Mouse (Mus musculus): ENCODE results near the gene Farp1. TPM values are rescaled to one million over a fixed set of nuclear protein-coding genes. Genes with fewer than 3 reads are reported as not detected.

Farp1 gene
- polyA plus RNA-seq, 1 experiment from 2014 or later, result 3.7 TPM

GRCm38 (mm10) chr14:121144496-121144895 is 109.5 kb downstream of the Farp1 start:
- WGBS (ENCODE audit: insufficient replicate concordance), result 48% methylated on average over 2 of the region's 2 CpGs
- peak overlapping the region; percentile 43; the same call in 1 of the 2 replicates for H3K4me2 ChIP-seq (ENCODE audit: low read depth, low read length)

GRCm38 (mm10) chr14:121145291-121145690 is 110.3 kb downstream of the Farp1 start:
- H3K4me3 ChIP-seq (ENCODE audit: low read depth, low read length), result peak overlapping the region; percentile 35
- no peak for ATAC-seq (ENCODE audit: low read depth)
- no peaks in the 10 kb centered on the region for H3K36me3 ChIP-seq (ENCODE audit: control insufficient read depth, insufficient read depth)
- H3K4me1 ChIP-seq (ENCODE audit: control insufficient read depth, low read depth, low read length), result peaks cover 12% of the 10 kb centered on the region
- whole genome bisulfite sequencing (ENCODE audit: insufficient replicate concordance), result 48% methylated on average over 3 of the region's 3 CpGs
- H3K27ac ChIP-seq (ENCODE audit: low read length), result peak overlapping the region; percentile 81
- peak overlapping the region; percentile 43 for H3K4me2 ChIP-seq (ENCODE audit: low read depth, low read length)
- no peaks in the 10 kb centered on the region for H3K27me3 ChIP-seq (ENCODE audit: control insufficient read depth, insufficient read depth, low read depth, low read length)
- no peak overlapping the region; the same call in 1 of the 2 replicates for H3K9ac ChIP-seq (ENCODE audit: low read depth, low read length)
- H3K9me3 ChIP-seq (replicated peaks; ENCODE audit: control insufficient read depth, low read length), result no peaks in the 10 kb centered on the region

More at GRCm38 (mm10) chr14:121144496-121144895, 109.5 kb downstream of the Farp1 start:
- H3K9ac ChIP-seq (ENCODE audit: low read depth, low read length), result no peak overlapping the region
- H3K9me3 ChIP-seq (replicated peaks; ENCODE audit: control insufficient read depth, low read length), result no peaks in the 10 kb centered on the region
- no peak for ATAC-seq (ENCODE audit: low read depth)
- no peak overlapping the region for H3K4me3 ChIP-seq (ENCODE audit: low read depth, low read length)
- H3K27me3 ChIP-seq (ENCODE audit: control insufficient read depth, insufficient read depth, low read depth, low read length), result no peaks in the 10 kb centered on the region
- 0 out of 2 replicates have a peak overlapping the region, but pooled peaks have one; percentile 11 for H3K27ac ChIP-seq (ENCODE audit: low read length)
- no peaks in the 10 kb centered on the region for H3K36me3 ChIP-seq (ENCODE audit: control insufficient read depth, insufficient read depth)
- peaks cover 12% of the 10 kb centered on the region for H3K4me1 ChIP-seq (ENCODE audit: control insufficient read depth, low read depth, low read length)

- peak; percentile 83 for ATAC-seq (ENCODE audit: low read depth)
- peak overlapping the region; percentile 81 for H3K27ac ChIP-seq (ENCODE audit: low read length)
- 18% methylated on average over 10 of the region's 10 CpGs for WGBS (ENCODE audit: insufficient replicate concordance)
- H3K27me3 ChIP-seq (ENCODE audit: control insufficient read depth, insufficient read depth, low read depth, low read length), result no peaks in the 10 kb centered on the region
- no peak overlapping the region; the same call in 1 of the 2 replicates for H3K9ac ChIP-seq (ENCODE audit: low read depth, low read length)
- no peaks in the 10 kb centered on the region for H3K36me3 ChIP-seq (ENCODE audit: control insufficient read depth, insufficient read depth)
- peak overlapping the region; percentile 43 for H3K4me2 ChIP-seq (ENCODE audit: low read depth, low read length)
- H3K4me1 ChIP-seq (ENCODE audit: control insufficient read depth, low read depth, low read length), result peaks cover 12% of the 10 kb centered on the region
- no peaks in the 10 kb centered on the region for H3K9me3 ChIP-seq (replicated peaks; ENCODE audit: control insufficient read depth, low read length)
- H3K4me3 ChIP-seq (ENCODE audit: low read depth, low read length), result peak overlapping the region; percentile 35
These were observed 110.7 kb downstream of the Farp1 start for GRCm38 (mm10) chr14:121145698-121146097.

- H3K4me1 ChIP-seq (ENCODE audit: control insufficient read depth, low read depth, low read length), result peaks cover 12% of the 10 kb centered on the region
- 0 out of 2 replicates have a peak overlapping the region, but pooled peaks have one; percentile 7 for H3K4me2 ChIP-seq (ENCODE audit: low read depth, low read length)
- H3K9me3 ChIP-seq (replicated peaks; ENCODE audit: control insufficient read depth, low read length), result no peaks in the 10 kb centered on the region
- H3K27ac ChIP-seq (ENCODE audit: low read length), result peak overlapping the region; percentile 62; the same call in 1 of the 2 replicates
- H3K4me3 ChIP-seq (ENCODE audit: low read depth, low read length), result no peak overlapping the region
- ATAC-seq (ENCODE audit: low read depth), result no peak
- H3K36me3 ChIP-seq (ENCODE audit: control insufficient read depth, insufficient read depth), result no peaks in the 10 kb centered on the region
- no peaks in the 10 kb centered on the region for H3K27me3 ChIP-seq (ENCODE audit: control insufficient read depth, insufficient read depth, low read depth, low read length)
- no peak overlapping the region for H3K9ac ChIP-seq (ENCODE audit: low read depth, low read length)
- 22% methylated on average over 7 of the region's 7 CpGs for WGBS (ENCODE audit: insufficient replicate concordance)
These were observed 111.2 kb downstream of the Farp1 start for GRCm38 (mm10) chr14:121146213-121146612.

GRCm38 (mm10) chr14:121147026-121147425 is 112.0 kb downstream of the Farp1 start:
- WGBS (ENCODE audit: insufficient replicate concordance), result 51% methylated on average over 3 of the region's 3 CpGs
- no peaks in the 10 kb centered on the region for H3K36me3 ChIP-seq (ENCODE audit: control insufficient read depth, insufficient read depth)
- ATAC-seq (ENCODE audit: low read depth), result no peak
- no peak overlapping the region for H3K4me2 ChIP-seq (ENCODE audit: low read depth, low read length)
- H3K4me3 ChIP-seq (ENCODE audit: low read depth, low read length), result no peak overlapping the region
- peaks cover 12% of the 10 kb centered on the region for H3K4me1 ChIP-seq (ENCODE audit: control insufficient read depth, low read depth, low read length)
- no peak overlapping the region for H3K9ac ChIP-seq (ENCODE audit: low read depth, low read length)
- H3K27me3 ChIP-seq (ENCODE audit: control insufficient read depth, insufficient read depth, low read depth, low read length), result no peaks in the 10 kb centered on the region
- no peak overlapping the region for H3K27ac ChIP-seq (ENCODE audit: low read length)
- no peaks in the 10 kb centered on the region for H3K9me3 ChIP-seq (replicated peaks; ENCODE audit: control insufficient read depth, low read length)

- Histone ChIP-seq H3K9me3 (replicated peaks; ENCODE audit: control insufficient read depth, low read length) (no peaks in the 10 kb centered on the region), H3K9ac (ENCODE audit: low read depth, low read length) (no peak overlapping the region), H3K36me3 (ENCODE audit: control insufficient read depth, insufficient read depth) (no peaks in the 10 kb centered on the region), H3K4me2 (ENCODE audit: low read depth, low read length) (no peak overlapping the region), H3K4me3 (ENCODE audit: low read depth, low read length) (no peak overlapping the region), H3K4me1 (ENCODE audit: control insufficient read depth, low read depth, low read length) (peaks cover 12% of the 10 kb centered on the region), H3K27me3 (ENCODE audit: control insufficient read depth, insufficient read depth, low read depth, low read length) (no peaks in the 10 kb centered on the region), H3K27ac (ENCODE audit: low read length) (no peak overlapping the region)
- peak; percentile 22; the same call in 1 of the 2 replicates for ATAC-seq (ENCODE audit: low read depth)
- 64% methylated on average over 11 of the region's 11 CpGs for whole genome bisulfite sequencing (ENCODE audit: insufficient replicate concordance)
These were observed 113.2 kb downstream of the Farp1 start for GRCm38 (mm10) chr14:121148088-121148785.

- H3K4me1 ChIP-seq (ENCODE audit: control insufficient read depth, low read depth, low read length), result peaks cover 10% of the 10 kb centered on the region
- no peak for ATAC-seq (ENCODE audit: low read depth)
- H3K9ac ChIP-seq (ENCODE audit: low read depth, low read length), result no peak overlapping the region
- no peak overlapping the region for H3K27ac ChIP-seq (ENCODE audit: low read length)
- H3K4me2 ChIP-seq (ENCODE audit: low read depth, low read length), result no peak overlapping the region
- H3K36me3 ChIP-seq (ENCODE audit: control insufficient read depth, insufficient read depth), result no peaks in the 10 kb centered on the region
- H3K27me3 ChIP-seq (ENCODE audit: control insufficient read depth, insufficient read depth, low read depth, low read length), result no peaks in the 10 kb centered on the region
- WGBS (ENCODE audit: insufficient replicate concordance), result 67% methylated on average over 5 of the region's 5 CpGs
- no peak overlapping the region for H3K4me3 ChIP-seq (ENCODE audit: low read depth, low read length)
- no peaks in the 10 kb centered on the region for H3K9me3 ChIP-seq (replicated peaks; ENCODE audit: control insufficient read depth, low read length)
These were observed 115.0 kb downstream of the Farp1 start for GRCm38 (mm10) chr14:121149984-121150383.

GRCm38 (mm10) chr14:121151837-121152236 is 116.8 kb downstream of the Farp1 start:
- H3K4me1 ChIP-seq (ENCODE audit: control insufficient read depth, low read depth, low read length), result peaks cover 5% of the 10 kb centered on the region; the same call in 1 of the 2 replicates
- no peaks in the 10 kb centered on the region for H3K9me3 ChIP-seq (replicated peaks; ENCODE audit: control insufficient read depth, low read length)
- no peaks in the 10 kb centered on the region for H3K36me3 ChIP-seq (ENCODE audit: control insufficient read depth, insufficient read depth)
- no peak overlapping the region for H3K4me2 ChIP-seq (ENCODE audit: low read depth, low read length)
- H3K4me3 ChIP-seq (ENCODE audit: low read depth, low read length), result no peak overlapping the region
- 77% methylated on average over 10 of the region's 10 CpGs for WGBS (ENCODE audit: insufficient replicate concordance)
- no peak for ATAC-seq (ENCODE audit: low read depth)
- H3K9ac ChIP-seq (ENCODE audit: low read depth, low read length), result no peak overlapping the region
- H3K27me3 ChIP-seq (ENCODE audit: control insufficient read depth, insufficient read depth, low read depth, low read length), result no peaks in the 10 kb centered on the region
- no peak overlapping the region for H3K27ac ChIP-seq (ENCODE audit: low read length)

GRCm38 (mm10) chr14:121152771-121153170 is 117.8 kb downstream of the Farp1 start:
- no peak for ATAC-seq (ENCODE audit: low read depth)
- H3K9ac ChIP-seq (ENCODE audit: low read depth, low read length), result no peak overlapping the region
- no peak overlapping the region for H3K4me3 ChIP-seq (ENCODE audit: low read depth, low read length)
- no peaks in the 10 kb centered on the region for H3K36me3 ChIP-seq (ENCODE audit: control insufficient read depth, insufficient read depth)
- H3K4me1 ChIP-seq (ENCODE audit: control insufficient read depth, low read depth, low read length), result peaks cover 4% of the 10 kb centered on the region; the same call in 1 of the 2 replicates
- no peak overlapping the region for H3K4me2 ChIP-seq (ENCODE audit: low read depth, low read length)
- no peak overlapping the region for H3K27ac ChIP-seq (ENCODE audit: low read length)
- no peaks in the 10 kb centered on the region for H3K27me3 ChIP-seq (ENCODE audit: control insufficient read depth, insufficient read depth, low read depth, low read length)
- WGBS (ENCODE audit: insufficient replicate concordance), result 63% methylated on average over 6 of the region's 6 CpGs
- no peaks in the 10 kb centered on the region for H3K9me3 ChIP-seq (replicated peaks; ENCODE audit: control insufficient read depth, low read length)
